Mouse (Mus musculus): ENCODE measurements around the gene Prkch.
A peak's percentile ranks its signal among the peaks of the same experiment; 100 is the strongest.

Gene Prkch

GRCm38 (mm10) chr12:73755646-73756045, 171.1 kb downstream of the Prkch start:
- DNase-seq (ENCODE audit: low spot score in 2 of 2) = no peak

- DNase-seq (ENCODE audit: low spot score in 2 of 2) = no peak
Observed at GRCm38 (mm10) chr12:73756527-73756926, 171.9 kb downstream of the Prkch start.

- no peak for DNase-seq (ENCODE audit: low spot score in 2 of 2)
Observed at GRCm38 (mm10) chr12:73762001-73762400, 177.4 kb downstream of the Prkch start.

- DNase-seq (ENCODE audit: low spot score in 2 of 2) = no peak
Observed at GRCm38 (mm10) chr12:73762762-73763161, 178.2 kb downstream of the Prkch start.

GRCm38 (mm10) chr12:73764649-73765525, 180.3 kb downstream of the Prkch start:
- DNase-seq (ENCODE audit: low spot score in 2 of 2) = no peak

- DNase-seq (ENCODE audit: low spot score in 2 of 2) = no peak
Observed at GRCm38 (mm10) chr12:73766152-73766551, 181.6 kb downstream of the Prkch start.

- DNase-seq (ENCODE audit: low spot score in 2 of 2) = no peak
Observed at GRCm38 (mm10) chr12:73768788-73769187, 184.2 kb downstream of the Prkch start.

GRCm38 (mm10) chr12:73769536-73769935, 184.9 kb downstream of the Prkch start:
- no peak for DNase-seq (ENCODE audit: low spot score in 2 of 2)

GRCm38 (mm10) chr12:73770771-73771170, 186.2 kb downstream of the Prkch start:
- DNase-seq (ENCODE audit: low spot score in 2 of 2) = no peak

GRCm38 (mm10) chr12:73774793-73775385, 190.3 kb downstream of the Prkch start:
- no peak for DNase-seq (ENCODE audit: low spot score in 2 of 2)

- no peak for DNase-seq (ENCODE audit: low spot score in 2 of 2)
Observed at GRCm38 (mm10) chr12:73776401-73776945, 191.9 kb downstream of the Prkch start.

GRCm38 (mm10) chr12:73777673-73778072, 193.1 kb downstream of the Prkch start:
- DNase-seq (ENCODE audit: low spot score in 2 of 2) = no peak

GRCm38 (mm10) chr12:73779332-73780231, 195.0 kb downstream of the Prkch start:
- no peak for DNase-seq (ENCODE audit: low spot score in 2 of 2)

- DNase-seq (ENCODE audit: low spot score in 2 of 2) = no peak
Observed at GRCm38 (mm10) chr12:73781425-73782032, 196.9 kb downstream of the Prkch start.

- peak; percentile 59 to 74 for DNase-seq (ENCODE audit: low spot score in 2 of 2)
Observed at GRCm38 (mm10) chr12:73786909-73787308, 202.3 kb downstream of the Prkch start.

- DNase-seq (ENCODE audit: low spot score in 2 of 2) = no peak
Observed at GRCm38 (mm10) chr12:73788850-73789249, 204.3 kb downstream of the Prkch start.

- no peak for DNase-seq (ENCODE audit: low spot score in 2 of 2)
Observed at GRCm38 (mm10) chr12:73790571-73791108, 206.0 kb downstream of the Prkch start.

GRCm38 (mm10) chr12:73793216-73793615, 208.6 kb downstream of the Prkch start:
- no peak for DNase-seq (ENCODE audit: low spot score in 2 of 2)

GRCm38 (mm10) chr12:73793744-73794143, 209.1 kb downstream of the Prkch start:
- peak in 1 of 2 experiments; percentile 35 for DNase-seq (ENCODE audit: low spot score in 2 of 2)

- DNase-seq (ENCODE audit: low spot score in 2 of 2) = peak; percentile 71 to 74
Observed at GRCm38 (mm10) chr12:73794151-73794883, 209.7 kb downstream of the Prkch start.
